In genomic region chr9:121951114-121951423, GRCm38 (mm10) we compare ENCODE assay signal across 7 mouse cellular contexts. TPM values are rescaled to one million over a fixed set of nuclear protein-coding genes. Genes with fewer than 3 reads are reported as not detected.
A peak's percentile ranks its signal among the peaks of the same experiment; 100 is the strongest.
DNase-seq lines count a peak whose midpoint lies in the region; ATAC-seq lines count a peak whose summit lies in the region.

No protein-coding gene starts in this region.

- peaks cover 16% of the 10 kb centered on the region for H3K4me1 ChIP-seq in lung, embryonic 16.5 days (replicated peaks; ENCODE audit: control insufficient read depth, insufficient read depth, low read length)
- H3K4me1 ChIP-seq in forebrain, embryonic 14.5 days (ENCODE audit: control insufficient read depth, insufficient read depth, low read length), result peaks cover 8% of the 10 kb centered on the region; the same call in 1 of the 2 replicates
- H3K4me1 ChIP-seq in limb, embryonic 12.5 days (replicated peaks), result peaks cover 19% of the 10 kb centered on the region
- peaks cover 21% of the 10 kb centered on the region for H3K4me1 ChIP-seq in stomach, embryonic 14.5 days (ENCODE audit: control insufficient read depth, insufficient read depth, low read length)

- H3K9ac ChIP-seq in lung, embryonic 16.5 days (ENCODE audit: low read length), result peak overlapping the region; percentile 66
- H3K9ac ChIP-seq in forebrain, embryonic 14.5 days (ENCODE audit: low read length), result peak overlapping the region; percentile 46
- H3K9ac ChIP-seq in limb, embryonic 12.5 days (replicated peaks), result peak overlapping the region; percentile 56; the same call in 1 of the 2 replicates
- H3K9ac ChIP-seq in stomach, embryonic 14.5 days (replicated peaks; ENCODE audit: low read depth, low read length), result no peak overlapping the region; the same call in 1 of the 2 replicates

- DNase-seq in lung, postnatal 4 days, result no peak
- DNase-seq in forebrain, embryonic 14.5 days (ENCODE audit: low spot score), result no peak
- DNase-seq in adrenal gland, adult 8-10 months, result no peak
- no peak for DNase-seq in urinary bladder, postnatal 25 days (ENCODE audit: low spot score)

- no peaks in the 10 kb centered on the region for H3K36me3 ChIP-seq in lung, embryonic 16.5 days (ENCODE audit: control insufficient read depth, insufficient read depth, low read length)
- H3K36me3 ChIP-seq in forebrain, embryonic 14.5 days (ENCODE audit: control insufficient read depth, insufficient read depth, low read length), result no peaks in the 10 kb centered on the region
- no peaks in the 10 kb centered on the region for H3K36me3 ChIP-seq in limb, embryonic 12.5 days
- no peaks in the 10 kb centered on the region for H3K36me3 ChIP-seq in stomach, embryonic 14.5 days (ENCODE audit: control insufficient read depth, insufficient read depth, low read length)

- peak overlapping the region; percentile 36 for H3K4me3 ChIP-seq in lung, embryonic 16.5 days (ENCODE audit: low read length)
- peak overlapping the region; percentile 16 for H3K4me3 ChIP-seq in forebrain, embryonic 14.5 days (ENCODE audit: low read depth, low read length)
- H3K4me3 ChIP-seq in limb, embryonic 12.5 days (replicated peaks), result peak overlapping the region; percentile 31
- H3K4me3 ChIP-seq in stomach, embryonic 14.5 days (ENCODE audit: low read depth, low read length), result peak overlapping the region; percentile 31

- no peak overlapping the region; the same call in none of the 2 replicates for H3K27ac ChIP-seq in lung, embryonic 16.5 days (ENCODE audit: low read length)
- H3K27ac ChIP-seq in forebrain, embryonic 14.5 days (ENCODE audit: low read depth, low read length), result peak overlapping the region; percentile 57; the same call in 1 of the 2 replicates
- peak overlapping the region; percentile 67; the same call in 1 of the 2 replicates for H3K27ac ChIP-seq in limb, embryonic 12.5 days
- H3K27ac ChIP-seq in stomach, embryonic 14.5 days (ENCODE audit: low read length), result peak overlapping the region; percentile 64; the same call in 1 of the 2 replicates

- no peaks in the 10 kb centered on the region for H3K9me3 ChIP-seq in lung, embryonic 16.5 days (ENCODE audit: control insufficient read depth, low read length)
- no peaks in the 10 kb centered on the region for H3K9me3 ChIP-seq in forebrain, embryonic 14.5 days (replicated peaks; ENCODE audit: control insufficient read depth, low read length)
- no peaks in the 10 kb centered on the region for H3K9me3 ChIP-seq in limb, embryonic 12.5 days
- H3K9me3 ChIP-seq in stomach, embryonic 14.5 days (ENCODE audit: control insufficient read depth, low read depth, low read length), result no peaks in the 10 kb centered on the region

- peak overlapping the region; percentile 67 for H3K4me2 ChIP-seq in lung, embryonic 16.5 days (ENCODE audit: low read depth, low read length)
- peak overlapping the region; percentile 47 for H3K4me2 ChIP-seq in forebrain, embryonic 14.5 days (ENCODE audit: low read length)
- peak overlapping the region; percentile 54 for H3K4me2 ChIP-seq in limb, embryonic 12.5 days
- peak overlapping the region; percentile 54 for H3K4me2 ChIP-seq in stomach, embryonic 14.5 days (replicated peaks; ENCODE audit: low read depth, low read length)

- no peaks in the 10 kb centered on the region for H3K27me3 ChIP-seq in lung, embryonic 16.5 days (ENCODE audit: control insufficient read depth, insufficient read depth, low read depth, low read length)
- no peaks in the 10 kb centered on the region for H3K27me3 ChIP-seq in forebrain, embryonic 14.5 days (replicated peaks; ENCODE audit: control insufficient read depth, insufficient read depth, low read length)
- peaks cover 6% of the 10 kb centered on the region for H3K27me3 ChIP-seq in limb, embryonic 12.5 days
- no peaks in the 10 kb centered on the region for H3K27me3 ChIP-seq in stomach, embryonic 14.5 days (ENCODE audit: control insufficient read depth, insufficient read depth, low read length)

- WGBS in lung, embryonic 16.5 days, result 19% methylated on average over 4 of the region's 4 CpGs
- WGBS in forebrain, embryonic 14.5 days, result 16% methylated on average over 4 of the region's 4 CpGs
- WGBS in limb, embryonic 12.5 days, result 30% methylated on average over 4 of the region's 4 CpGs
- 30% methylated on average over 4 of the region's 4 CpGs for WGBS in stomach, embryonic 14.5 days

- ATAC-seq in lung, embryonic 16.5 days (ENCODE audit: low read depth), result no peak
- ATAC-seq in forebrain, embryonic 14.5 days, result peak; percentile 66
- ATAC-seq in limb, embryonic 12.5 days (ENCODE audit: insufficient number of reproducible peaks, insufficient read depth, low FRiP score, low TSS enrichment, low read depth), result peak; percentile 43; the same call in 1 of the 2 replicates
- no peak; the same call in 1 of the 2 replicates for ATAC-seq in stomach, embryonic 14.5 days (ENCODE audit: insufficient number of reproducible peaks, insufficient read depth, low FRiP score, low read depth)

RNA-seq across cellular contexts. Expression of gene Fam198a, which starts 0.3 kb away (rescaled TPM):
- polyA plus RNA-seq in lung, embryonic 16.5 days (2015; fragmentation: Nextera tagmentation; extraction: Ambion mirVana), result 2.4 and 2.7 TPM in 2 replicates
- polyA plus RNA-seq in forebrain, embryonic 14.5 days (2014; fragmentation: Nextera tagmentation; extraction: Ambion mirVana), result 0.89 and 1.3 TPM in 2 replicates
- 1.6 and 1.8 TPM in 2 replicates for polyA plus RNA-seq in limb, embryonic 12.5 days (2016; fragmentation: Nextera tagmentation; extraction: Ambion mirVana)
- 4.0 and 4.4 TPM in 2 replicates for polyA plus RNA-seq in stomach, embryonic 14.5 days (2014; fragmentation: Nextera tagmentation; extraction: Ambion mirVana)
- total RNA-seq in adrenal gland, adult 8-10 months (2022), result 1 to 10 TPM; 1.8 to 2.7 (median 2.3) TPM

RNA-seq across cellular contexts. Expression of gene Cyp8b1, which starts 35.0 kb away (rescaled TPM):
- 0.28 TPM in 1 of 2 replicates, not detected in the other for polyA plus RNA-seq in lung, embryonic 16.5 days (2015; fragmentation: Nextera tagmentation; extraction: Ambion mirVana)
- polyA plus RNA-seq in forebrain, embryonic 14.5 days (2014; fragmentation: Nextera tagmentation; extraction: Ambion mirVana), result not detected in 2 replicates
- not detected in 2 replicates for polyA plus RNA-seq in limb, embryonic 12.5 days (2016; fragmentation: Nextera tagmentation; extraction: Ambion mirVana)
- not detected in 2 replicates for polyA plus RNA-seq in stomach, embryonic 14.5 days (2014; fragmentation: Nextera tagmentation; extraction: Ambion mirVana)
- total RNA-seq in adrenal gland, adult 8-10 months (2022), result under 1 TPM; 0.54 to 0.84 (median 0.72) TPM

RNA-seq across cellular contexts. Expression of gene Pomgnt2, which starts 45.8 kb away (rescaled TPM):
- polyA plus RNA-seq in lung, embryonic 16.5 days (2015; fragmentation: Nextera tagmentation; extraction: Ambion mirVana), result 11.5 and 12.1 TPM in 2 replicates
- polyA plus RNA-seq in forebrain, embryonic 14.5 days (2014; fragmentation: Nextera tagmentation; extraction: Ambion mirVana), result 16.1 and 22.0 TPM in 2 replicates
- polyA plus RNA-seq in limb, embryonic 12.5 days (2016; fragmentation: Nextera tagmentation; extraction: Ambion mirVana), result 10.4 and 11.2 TPM in 2 replicates
- polyA plus RNA-seq in stomach, embryonic 14.5 days (2014; fragmentation: Nextera tagmentation; extraction: Ambion mirVana), result 13.0 and 13.8 TPM in 2 replicates
- 10 to 100 TPM; 21.3 to 31.3 (median 28.5) TPM for total RNA-seq in adrenal gland, adult 8-10 months (2022)

RNA-seq across cellular contexts. Expression of gene Ackr2, which starts 52.9 kb away (rescaled TPM):
- polyA plus RNA-seq in lung, embryonic 16.5 days (2015; fragmentation: Nextera tagmentation; extraction: Ambion mirVana), result 1.6 and 2.9 TPM in 2 replicates
- 2.0 and 2.1 TPM in 2 replicates for polyA plus RNA-seq in forebrain, embryonic 14.5 days (2014; fragmentation: Nextera tagmentation; extraction: Ambion mirVana)
- 0.50 TPM in 1 of 2 replicates, not detected in the other for polyA plus RNA-seq in limb, embryonic 12.5 days (2016; fragmentation: Nextera tagmentation; extraction: Ambion mirVana)
- 0.25 and 0.32 TPM in 2 replicates for polyA plus RNA-seq in stomach, embryonic 14.5 days (2014; fragmentation: Nextera tagmentation; extraction: Ambion mirVana)
- 1 to 10 TPM in 1 of 4 experiments, under 1 TPM in 3; 0.77 to 2.1 (median 0.88) TPM for total RNA-seq in adrenal gland, adult 8-10 months (2022)

Comparison
In these comparisons a context has a peak if more than half of its experiments do, and no peak if none do; other contexts are left out.
1. ATAC-seq: peak in forebrain, embryonic 14.5 days (single experiment) and limb, embryonic 12.5 days (single experiment); none in lung, embryonic 16.5 days (single experiment) and stomach, embryonic 14.5 days (single experiment).
2. Peak in every context shown above with its lines, with median percentiles within 50 percentile points of each other: H3K4me2 ChIP-seq and H3K4me3 ChIP-seq.